Mouse (Mus musculus): Measurements from ENCODE around the gene Sema3e.
A peak's percentile ranks its signal among the peaks of the same experiment; 100 is the strongest.

Sema3e gene

GRCm38 (mm10) chr5:14025205-14026124 lies at the start of gene Sema3e:
Gene Sema3e, plus strand, starts transcription at chr5:14025276.
- peak; percentile 89 for DNase-seq (ENCODE audit: low read depth, low spot score)

- no peak for DNase-seq (ENCODE audit: low read depth, low spot score)
These were observed 47.5 kb upstream of the Sema3e start for GRCm38 (mm10) chr5:13977576-13977975.

GRCm38 (mm10) chr5:13979156-13979555 lies 45.9 kb upstream of the Sema3e start:
- DNase-seq (ENCODE audit: low read depth, low spot score) = no peak

- DNase-seq (ENCODE audit: low read depth, low spot score) = peak; percentile 94
These were observed 42.5 kb upstream of the Sema3e start for GRCm38 (mm10) chr5:13982417-13983054.

- DNase-seq (ENCODE audit: low read depth, low spot score) = no peak
These were observed 41.5 kb upstream of the Sema3e start for GRCm38 (mm10) chr5:13983608-13984007.

- DNase-seq (ENCODE audit: low read depth, low spot score) = no peak
These were observed 39.4 kb upstream of the Sema3e start for GRCm38 (mm10) chr5:13985669-13986068.

- no peak for DNase-seq (ENCODE audit: low read depth, low spot score)
These were observed 38.0 kb upstream of the Sema3e start for GRCm38 (mm10) chr5:13987123-13987522.

- no peak for DNase-seq (ENCODE audit: low read depth, low spot score)
These were observed 37.1 kb upstream of the Sema3e start for GRCm38 (mm10) chr5:13988023-13988422.

GRCm38 (mm10) chr5:13992734-13993396 lies 32.2 kb upstream of the Sema3e start:
- DNase-seq (ENCODE audit: low read depth, low spot score) = peak; percentile 22

- DNase-seq (ENCODE audit: low read depth, low spot score) = no peak
These were observed 3.3 kb downstream of the Sema3e start for GRCm38 (mm10) chr5:14028341-14028740.

- DNase-seq (ENCODE audit: low read depth, low spot score) = no peak
These were observed 5.7 kb downstream of the Sema3e start for GRCm38 (mm10) chr5:14030796-14031195.

- DNase-seq (ENCODE audit: low read depth, low spot score) = peak; percentile 67
These were observed 7.0 kb downstream of the Sema3e start for GRCm38 (mm10) chr5:14032056-14032455.

- peak; percentile 17 for DNase-seq (ENCODE audit: low read depth, low spot score)
These were observed 8.2 kb downstream of the Sema3e start for GRCm38 (mm10) chr5:14033302-14033701.

- peak; percentile 31 for DNase-seq (ENCODE audit: low read depth, low spot score)
These were observed 13.9 kb downstream of the Sema3e start for GRCm38 (mm10) chr5:14038813-14039496.

- no peak for DNase-seq (ENCODE audit: low read depth, low spot score)
These were observed 15.1 kb downstream of the Sema3e start for GRCm38 (mm10) chr5:14040208-14040607.

- DNase-seq (ENCODE audit: low read depth, low spot score) = no peak
These were observed 18.0 kb downstream of the Sema3e start for GRCm38 (mm10) chr5:14043116-14043515.

GRCm38 (mm10) chr5:14043983-14044382 lies 18.9 kb downstream of the Sema3e start:
- DNase-seq (ENCODE audit: low read depth, low spot score) = no peak

GRCm38 (mm10) chr5:14048660-14049059 lies 23.6 kb downstream of the Sema3e start:
- DNase-seq (ENCODE audit: low read depth, low spot score) = no peak

- no peak for DNase-seq (ENCODE audit: low read depth, low spot score)
These were observed 29.4 kb downstream of the Sema3e start for GRCm38 (mm10) chr5:14054472-14054871.

GRCm38 (mm10) chr5:14059895-14060553 lies 34.9 kb downstream of the Sema3e start:
- DNase-seq (ENCODE audit: low read depth, low spot score) = no peak

GRCm38 (mm10) chr5:14062918-14063481 lies 37.9 kb downstream of the Sema3e start:
- no peak for DNase-seq (ENCODE audit: low read depth, low spot score)
